Mouse (Mus musculus) retina, adult 2 months (tissue): ENCODE data around the gene Cnbd2.

Source experiments
- DNase-seq: peaks from one replicate; pipeline ENCODE4 v3.0.0-alpha.2; 2012; ENCODE audit warnings: low read depth, low spot score

The Cnbd2 gene

DNA sequence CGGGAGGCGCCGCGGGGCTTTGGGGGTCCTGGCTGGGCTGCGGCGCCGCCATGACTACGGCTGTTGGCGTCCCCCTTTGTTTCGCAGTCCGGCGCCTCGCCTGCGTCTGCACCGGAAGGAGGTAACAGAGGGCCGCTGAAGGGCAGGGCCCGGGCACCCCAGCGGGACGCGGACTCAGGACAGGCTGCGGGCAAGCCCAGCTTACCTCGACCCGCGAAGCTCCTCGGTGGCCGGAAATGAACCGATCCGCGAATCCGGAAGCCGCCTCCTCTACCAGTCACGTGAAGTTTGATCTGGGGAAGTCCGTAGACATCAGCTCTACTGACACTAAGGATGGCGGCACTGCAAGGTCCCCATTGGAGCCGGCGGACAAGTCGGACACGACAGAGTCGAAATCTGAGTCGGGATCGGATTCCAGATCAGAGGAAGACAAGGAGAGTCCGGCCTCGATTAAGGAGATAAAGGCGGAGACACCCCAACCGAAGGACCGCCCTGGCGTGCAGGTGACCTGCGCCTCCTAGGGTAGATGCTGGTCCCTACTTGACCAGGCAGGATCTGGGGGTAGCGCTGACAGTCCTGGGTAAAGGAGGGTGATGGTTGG, at the start of gene Cnbd2, which contains the start of gene Scand1:
TSS of gene Cnbd2 (plus strand) at position 3 of the 601 bp plus-strand sequence.
TSS of gene Scand1 (minus strand) at position 408 of the 601 bp plus-strand sequence.
- DNase-seq, result peak; percentile 69

DNA sequence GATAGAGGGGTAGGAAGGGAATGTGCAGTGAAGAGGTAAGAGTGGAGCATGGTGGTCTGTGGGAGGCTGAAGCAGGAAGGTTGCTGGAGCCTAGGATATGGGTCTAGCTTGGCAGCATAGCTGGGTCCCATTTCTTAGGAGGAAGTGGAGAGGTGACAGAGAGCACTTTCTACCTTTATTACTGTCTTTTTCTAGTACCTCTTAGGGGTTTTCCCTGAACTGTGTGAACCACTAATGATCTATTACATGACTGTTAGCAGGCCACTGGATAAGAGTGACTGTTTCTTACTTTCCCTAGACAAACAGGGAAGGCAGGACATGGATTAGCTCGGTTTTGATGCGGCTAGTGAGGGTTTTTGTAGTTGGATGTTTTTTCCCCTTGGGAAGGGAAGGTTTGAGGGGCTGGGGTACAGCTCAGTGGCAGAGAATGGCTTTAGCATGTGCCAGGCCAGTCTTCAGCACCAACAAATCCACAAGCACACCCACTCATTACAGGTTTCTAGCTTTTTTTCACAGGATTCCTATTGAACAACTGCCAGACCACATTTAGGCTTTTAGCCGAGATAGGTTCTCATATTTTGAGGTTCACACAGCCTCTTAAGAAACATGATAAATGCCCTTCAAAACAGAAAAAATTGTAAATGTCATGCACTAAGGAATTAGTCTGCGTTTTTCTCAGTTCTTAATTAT, 48.8 kb upstream of the Cnbd2 start:
- DNase-seq, result no peak

DNA sequence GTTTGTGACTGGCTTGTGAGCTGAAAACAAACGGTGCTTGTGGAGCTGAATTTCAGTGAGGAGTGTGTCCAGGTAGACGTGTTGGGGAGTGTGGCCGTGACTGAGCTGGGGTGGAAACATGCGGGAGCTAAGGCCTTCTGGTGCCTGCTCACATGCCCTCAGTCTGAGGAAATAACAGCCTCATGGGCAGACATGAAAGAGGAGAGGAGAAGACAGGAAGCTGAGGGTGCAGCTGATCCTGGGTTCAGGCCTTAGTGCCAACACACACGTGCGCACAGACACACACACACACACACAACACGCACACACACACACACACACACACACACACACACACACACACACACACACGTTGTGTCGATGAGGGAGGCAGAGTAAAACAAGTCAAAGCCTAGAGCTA, 44.5 kb upstream of the Cnbd2 start:
- no peak for DNase-seq

DNA sequence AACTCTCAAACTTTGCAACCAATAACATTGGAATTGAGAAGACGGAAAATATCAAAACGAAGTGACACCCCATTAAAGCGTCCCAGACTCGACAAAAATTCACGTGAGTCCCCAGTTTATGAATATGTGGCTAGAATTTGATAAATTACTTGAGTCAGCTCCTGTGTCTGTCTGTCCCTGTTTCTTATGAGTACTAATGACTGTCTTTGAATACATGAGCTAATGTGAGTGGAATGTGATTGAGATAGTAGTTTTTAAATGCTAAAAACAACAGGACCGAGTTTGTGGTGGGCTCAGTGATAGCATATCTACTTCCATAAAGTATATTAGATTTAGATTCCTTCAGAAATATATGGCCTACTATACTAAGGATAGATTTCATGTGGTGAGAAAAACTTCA, 39.5 kb upstream of the Cnbd2 start:
- no peak for DNase-seq

DNA sequence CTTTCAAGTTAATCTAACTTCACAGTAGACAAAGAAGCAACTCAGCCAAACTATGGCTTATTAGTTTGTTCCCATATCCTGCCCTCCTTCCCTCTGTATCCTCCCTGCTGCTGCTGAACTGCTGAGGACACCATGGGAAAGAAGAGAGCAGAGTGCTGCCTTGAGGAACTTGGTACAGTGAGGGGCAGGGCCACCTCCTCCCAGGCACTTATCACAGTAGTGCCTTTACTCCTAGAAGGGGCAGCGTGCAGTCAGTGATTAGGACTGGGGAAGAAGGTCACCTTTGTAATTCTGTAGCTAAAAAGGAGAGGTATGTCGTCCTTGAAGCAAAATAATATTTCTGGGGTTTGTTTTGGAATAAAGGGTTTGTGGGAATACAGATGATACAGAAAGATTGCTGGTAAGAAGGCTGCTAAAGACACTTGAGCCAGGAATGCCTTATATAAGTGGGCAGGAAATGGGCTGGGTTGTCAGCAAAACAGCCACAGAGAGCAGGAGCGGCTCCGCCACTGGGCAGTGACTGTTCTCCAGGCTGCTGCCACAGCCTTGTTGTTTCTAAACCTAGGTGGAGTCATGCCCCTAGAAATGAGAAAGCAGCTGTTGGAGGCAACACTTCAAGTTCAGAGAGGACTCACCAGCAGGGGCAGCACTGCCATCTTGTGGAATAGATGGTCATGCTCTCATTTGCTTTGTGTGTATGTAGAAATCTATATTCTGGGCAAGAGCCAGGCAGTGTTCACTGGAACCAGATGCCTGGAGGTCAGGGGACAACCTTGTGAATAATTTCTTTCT, 33.7 kb upstream of the Cnbd2 start:
- DNase-seq, result peak; percentile 61

DNA sequence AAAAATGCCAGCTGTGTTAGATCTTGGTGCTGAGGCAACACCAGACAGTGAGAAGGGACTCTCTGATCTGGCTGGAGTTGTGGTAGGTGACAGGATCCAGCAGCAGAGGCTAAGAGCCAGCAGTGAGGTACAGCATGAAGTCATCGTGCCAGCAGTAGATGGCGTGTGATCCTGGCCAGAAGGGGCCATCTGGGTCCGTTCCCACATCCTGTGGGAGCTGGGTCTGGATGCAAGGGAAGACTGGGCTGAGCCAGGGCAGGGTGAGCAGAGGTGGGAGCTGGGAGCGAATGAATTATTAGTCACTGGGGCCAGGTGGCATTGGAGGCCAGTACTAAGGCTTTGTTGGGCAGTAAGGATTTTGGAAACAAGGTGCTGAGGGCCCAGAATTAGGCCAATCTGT, 30.9 kb upstream of the Cnbd2 start:
- DNase-seq, result no peak

DNA sequence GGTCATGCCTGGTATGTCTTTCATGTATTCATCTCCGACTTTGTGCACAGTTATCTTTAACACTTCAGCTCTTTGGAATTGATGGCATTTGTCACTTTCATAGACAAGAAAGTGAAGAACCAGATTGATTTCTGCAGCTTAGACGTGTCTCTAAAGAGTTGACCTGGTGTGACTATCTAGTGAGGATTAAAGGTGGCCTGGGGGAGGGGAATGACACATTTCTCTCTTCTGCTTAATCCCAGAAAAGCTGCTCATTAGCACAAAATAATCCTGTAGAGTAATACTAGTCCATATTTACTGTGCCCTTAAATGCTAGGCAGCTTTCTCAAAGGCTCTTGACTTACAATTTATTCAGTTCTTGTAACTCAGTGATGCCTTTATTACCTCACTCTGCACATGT, 26.9 kb upstream of the Cnbd2 start:
- DNase-seq, result peak; percentile 65

DNA sequence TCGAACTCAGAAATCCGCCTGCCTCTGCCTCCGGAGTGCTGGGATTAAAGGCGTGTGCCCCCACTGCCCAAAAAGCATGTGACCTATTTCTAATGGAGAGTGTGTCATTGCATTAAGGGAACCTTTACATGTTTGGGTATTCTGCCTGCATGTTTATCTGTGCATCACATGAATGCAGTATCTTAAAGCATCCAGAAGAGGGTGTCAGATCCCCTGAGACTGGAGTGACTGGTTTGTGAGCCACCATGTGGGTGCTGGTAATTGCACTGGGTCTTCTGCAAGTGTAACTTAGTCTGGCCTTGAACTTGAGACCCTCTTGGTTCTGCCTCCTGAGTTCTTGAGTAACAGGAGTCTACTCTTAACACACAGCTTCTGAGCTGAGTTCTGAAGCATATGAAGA, 25.4 kb upstream of the Cnbd2 start:
- no peak for DNase-seq

DNA sequence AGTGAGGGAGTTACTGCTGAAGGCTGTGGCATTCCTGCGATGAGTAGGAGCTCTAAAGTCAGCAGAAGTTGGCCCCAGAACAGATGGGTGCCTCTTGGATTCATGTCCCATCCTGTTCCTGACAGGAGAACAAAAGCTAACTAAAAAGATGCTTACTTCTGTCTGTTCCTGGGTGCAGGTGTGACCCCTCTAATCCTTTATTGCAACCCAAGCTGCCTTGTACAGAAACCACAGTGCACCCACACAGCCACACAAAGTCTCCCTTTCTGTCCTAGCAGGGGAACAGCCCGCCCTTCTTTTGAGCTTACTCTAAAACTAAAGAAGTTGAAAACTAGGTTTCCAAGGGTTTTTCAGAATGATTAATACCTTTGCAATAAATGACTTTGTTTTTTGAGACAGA, 23.9 kb upstream of the Cnbd2 start:
- no peak for DNase-seq

DNA sequence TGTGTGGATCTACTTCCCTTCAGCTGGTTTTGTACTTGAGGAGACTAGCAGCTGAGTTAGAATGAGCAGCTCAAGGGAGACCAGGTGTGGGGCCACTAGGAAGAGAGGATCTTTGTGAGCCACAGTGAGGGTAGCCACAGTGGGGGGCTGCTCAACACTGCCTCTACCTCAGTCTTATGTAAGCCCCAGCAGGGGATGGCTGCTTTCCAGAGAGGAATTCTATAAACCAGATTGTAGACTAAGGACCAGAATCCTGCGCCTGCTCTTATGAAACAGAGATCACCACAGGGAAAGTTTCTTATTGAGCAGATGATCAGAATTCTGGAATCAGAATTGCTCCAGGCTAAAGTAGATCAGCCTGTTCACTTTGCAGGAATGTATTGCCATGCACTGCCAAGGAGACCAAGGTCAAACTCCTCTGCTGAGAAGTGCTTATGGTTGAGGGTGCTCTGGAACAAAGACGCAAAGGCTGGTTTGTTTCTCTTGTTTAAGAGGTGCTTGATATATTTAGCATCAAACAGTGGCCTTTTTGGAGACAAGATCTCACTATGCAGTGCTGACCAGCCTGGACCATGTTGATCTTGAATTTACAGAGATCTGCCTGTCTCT, 22.4 kb upstream of the Cnbd2 start:
- no peak for DNase-seq

DNA sequence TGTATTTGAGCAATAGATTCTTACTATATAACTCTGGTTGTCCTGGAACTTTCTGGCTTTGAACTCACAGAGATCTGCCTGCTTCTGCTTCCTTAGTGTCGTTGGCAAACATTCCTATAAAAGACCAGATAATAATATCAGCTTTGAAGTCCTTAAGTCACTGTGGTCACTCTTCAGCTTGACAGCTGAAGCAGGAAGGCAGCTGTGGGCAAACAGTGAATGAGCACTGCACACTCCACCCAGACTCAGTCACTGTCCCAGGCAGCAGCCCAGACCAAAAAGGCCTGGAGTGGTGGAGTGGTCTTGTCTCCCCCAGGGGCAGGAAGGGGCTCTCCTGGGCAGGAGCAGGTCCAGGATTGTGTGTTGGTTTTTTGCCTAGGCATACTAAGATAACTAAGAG, 20.1 kb upstream of the Cnbd2 start:
- no peak for DNase-seq

DNA sequence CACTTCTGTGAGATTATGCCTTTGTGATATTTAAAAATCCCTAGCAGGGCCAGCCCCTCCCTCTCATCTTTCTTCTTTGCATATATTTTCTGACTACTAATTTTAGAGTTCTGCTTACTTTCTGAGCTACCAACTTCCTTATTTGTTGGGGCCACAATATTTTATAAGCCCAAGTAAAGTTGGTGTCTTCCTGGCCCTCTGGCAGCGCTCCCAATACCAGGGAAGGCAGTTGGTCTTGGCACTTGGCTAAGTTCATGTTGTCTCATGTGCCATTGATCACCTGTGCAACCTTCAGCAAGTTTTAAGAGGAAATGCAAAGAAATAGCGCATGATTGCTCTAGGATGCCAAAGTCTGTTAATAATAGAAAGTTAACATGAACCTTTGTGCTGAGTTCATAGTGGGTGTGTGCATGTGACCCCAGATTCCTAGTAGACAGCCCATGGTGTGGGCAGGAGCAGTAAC, 16.5 kb upstream of the Cnbd2 start:
- no peak for DNase-seq

DNA sequence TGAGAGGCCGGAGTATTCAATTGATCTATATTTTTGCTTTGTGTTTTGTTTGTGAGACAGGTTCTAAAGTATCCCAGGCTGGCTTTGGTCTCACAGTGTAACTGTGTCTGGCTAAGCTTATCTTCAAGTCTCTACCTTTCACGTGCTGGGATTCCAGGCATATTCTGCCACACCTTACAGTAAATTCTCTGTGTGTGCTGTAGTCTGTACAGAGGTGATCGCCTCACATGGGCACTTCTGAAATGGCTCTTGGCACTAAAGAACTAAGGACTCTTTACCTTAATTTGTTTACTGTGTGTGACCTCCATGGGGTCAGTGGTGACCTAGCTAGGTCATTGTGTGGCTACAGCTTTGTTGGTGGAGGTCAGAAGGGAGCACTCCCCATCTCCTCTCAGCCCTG, 15.9 kb upstream of the Cnbd2 start:
- no peak for DNase-seq

DNA sequence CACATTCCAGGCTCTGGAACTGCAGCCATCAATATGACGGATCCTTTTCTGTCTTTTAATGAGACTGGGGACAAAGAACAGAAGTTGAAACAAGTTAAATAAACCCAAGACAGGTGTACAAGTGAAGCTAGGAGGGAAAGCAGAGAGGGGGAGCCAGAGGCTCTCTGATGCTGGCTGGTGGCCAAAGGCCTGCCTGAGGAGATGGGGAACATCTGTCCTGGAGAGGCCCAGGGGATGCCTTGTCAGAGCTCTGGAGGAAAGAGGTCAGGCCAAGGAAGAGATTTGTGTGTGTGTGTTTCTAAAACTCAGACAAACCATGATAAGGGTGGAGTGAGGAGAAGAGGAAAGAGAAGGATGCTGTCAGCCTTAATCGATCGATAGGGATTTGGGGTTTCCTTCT, 14.4 kb upstream of the Cnbd2 start:
- DNase-seq, result no peak

DNA sequence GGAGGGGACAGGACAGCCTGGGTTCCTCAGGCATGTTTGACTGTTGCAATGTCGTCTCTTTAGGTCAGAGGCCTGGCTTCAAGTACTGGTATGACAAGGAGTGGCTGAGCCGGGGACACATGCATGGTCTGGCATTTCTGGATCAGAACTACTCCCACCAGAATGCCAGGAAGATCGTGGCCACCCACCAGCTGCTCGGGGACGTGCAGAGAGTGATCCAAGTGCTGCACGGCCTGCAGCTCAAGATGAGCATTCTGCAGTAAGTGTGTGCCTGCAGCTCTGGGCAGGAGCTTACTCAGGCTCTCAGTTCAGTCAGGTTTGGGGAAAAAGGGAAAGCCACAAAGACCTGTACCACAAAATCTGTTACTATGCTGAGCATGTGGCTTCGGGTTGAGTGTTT, 13.6 kb upstream of the Cnbd2 start:
- no peak for DNase-seq

DNA sequence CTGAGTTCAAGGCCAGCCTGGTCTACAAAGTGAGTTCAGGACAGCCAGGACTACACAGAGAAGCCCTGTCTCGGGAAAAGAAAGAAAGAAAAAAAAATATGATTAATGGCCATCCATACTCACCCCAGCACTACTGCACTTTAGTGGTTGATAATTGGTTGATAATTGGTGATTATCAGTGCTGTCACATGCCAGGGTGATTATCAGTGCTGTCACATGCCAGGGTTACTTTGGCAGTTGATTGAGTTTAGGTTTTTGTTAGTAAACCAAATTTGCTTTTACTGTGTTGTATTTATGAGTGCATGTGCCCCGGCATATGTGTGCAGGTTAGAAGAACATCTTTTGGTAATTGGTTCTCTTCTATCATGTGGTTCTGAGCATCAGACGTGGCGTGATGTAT, 10.0 kb upstream of the Cnbd2 start:
- no peak for DNase-seq

DNA sequence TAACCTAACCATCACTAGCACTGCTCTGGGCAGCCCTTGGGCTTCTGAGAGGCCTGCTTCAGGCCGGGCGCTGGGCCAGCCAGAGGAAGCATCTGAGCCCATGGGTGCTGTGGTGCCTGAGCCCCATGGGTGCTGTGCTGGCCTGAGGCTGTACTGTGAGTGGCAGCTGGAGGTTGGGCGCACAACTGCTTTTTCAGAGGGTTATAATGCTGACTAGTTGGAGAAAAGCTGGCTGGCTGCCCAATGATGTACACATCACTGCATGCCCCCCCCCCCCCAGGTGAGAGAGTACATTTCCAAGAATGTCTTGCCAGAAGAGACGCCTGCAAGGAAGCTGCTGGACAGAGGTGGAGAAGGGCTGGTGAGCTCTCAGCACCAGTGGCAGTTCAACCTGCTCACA, 7.7 kb upstream of the Cnbd2 start:
- no peak for DNase-seq

DNA sequence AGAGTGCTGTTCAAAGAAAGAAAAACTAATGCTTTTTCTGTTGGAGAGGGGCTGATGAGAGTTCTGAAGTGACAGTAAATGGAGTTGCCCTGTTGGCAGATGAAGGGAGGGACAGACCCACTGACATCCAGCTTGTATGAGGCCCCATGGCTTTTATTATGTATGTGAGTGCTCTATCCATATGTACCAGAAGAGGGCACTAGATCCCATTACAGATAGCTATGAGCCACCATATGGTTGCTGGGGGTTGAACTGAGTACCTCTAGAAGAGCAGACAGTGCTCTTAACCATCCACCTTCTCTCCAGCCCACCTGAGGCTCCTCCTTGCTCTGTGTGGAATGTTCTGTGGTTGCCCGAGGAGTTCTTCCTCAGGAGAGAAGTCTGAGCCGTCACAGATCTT, 6.3 kb upstream of the Cnbd2 start:
- DNase-seq, result no peak

DNA sequence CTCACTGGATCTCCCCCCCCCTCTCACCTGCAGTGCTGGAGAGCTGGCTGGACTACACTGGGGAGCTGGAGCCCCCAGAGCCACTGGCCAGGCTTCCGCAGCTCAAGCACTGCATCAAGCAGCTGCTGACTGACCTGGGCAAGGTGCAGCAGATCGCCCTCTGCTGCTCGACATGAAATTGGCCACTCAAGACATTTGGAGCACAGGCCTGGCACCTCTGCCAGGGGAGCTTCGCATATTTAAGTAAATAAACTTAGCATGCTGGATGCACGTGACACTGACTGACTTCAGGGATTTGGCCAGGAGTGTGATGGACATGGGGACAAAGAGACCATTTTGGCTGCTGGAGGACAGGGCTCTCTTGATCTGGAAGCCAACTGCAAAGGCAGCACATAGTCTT, 4.8 kb upstream of the Cnbd2 start:
- DNase-seq, result no peak

DNA sequence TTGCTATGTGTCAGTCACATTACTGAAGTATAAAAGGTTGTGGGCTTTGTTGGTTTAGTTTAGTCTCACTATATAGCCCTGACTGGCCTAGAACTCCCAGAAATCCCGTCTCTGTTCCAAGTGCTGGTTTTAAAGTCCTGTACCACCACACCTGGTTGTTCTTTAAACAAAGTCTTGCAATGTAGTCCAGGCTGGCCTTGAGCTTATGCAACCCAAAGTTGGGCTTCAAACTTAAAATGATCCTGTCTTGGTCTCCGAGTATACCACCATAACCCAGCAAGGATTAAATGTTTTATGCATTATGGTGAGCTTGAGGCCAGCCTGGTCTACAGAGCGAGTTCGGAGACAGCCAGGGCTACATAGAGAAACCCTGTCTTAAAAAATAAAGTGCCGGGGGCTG, 2.2 kb upstream of the Cnbd2 start:
- no peak for DNase-seq

DNA sequence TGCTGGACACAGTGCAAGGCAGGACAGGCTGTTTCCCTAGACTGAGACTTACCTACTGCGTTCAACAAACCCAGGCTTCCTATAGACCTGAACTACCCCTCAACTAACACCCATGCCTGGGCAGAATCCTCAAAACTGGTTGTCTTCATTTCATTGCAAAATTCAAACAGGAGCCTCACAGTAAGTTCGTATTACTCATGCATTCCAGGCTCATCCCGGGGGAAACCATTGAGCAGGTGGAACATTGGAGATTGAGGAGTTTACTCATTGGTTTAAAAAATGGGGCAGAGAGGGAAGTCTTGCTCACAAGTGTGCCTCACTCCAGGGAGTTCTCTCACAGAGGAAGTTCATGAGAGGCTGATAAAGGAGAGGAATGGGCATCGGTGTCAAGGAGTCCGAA, 1.6 kb upstream of the Cnbd2 start:
- no peak for DNase-seq

DNA sequence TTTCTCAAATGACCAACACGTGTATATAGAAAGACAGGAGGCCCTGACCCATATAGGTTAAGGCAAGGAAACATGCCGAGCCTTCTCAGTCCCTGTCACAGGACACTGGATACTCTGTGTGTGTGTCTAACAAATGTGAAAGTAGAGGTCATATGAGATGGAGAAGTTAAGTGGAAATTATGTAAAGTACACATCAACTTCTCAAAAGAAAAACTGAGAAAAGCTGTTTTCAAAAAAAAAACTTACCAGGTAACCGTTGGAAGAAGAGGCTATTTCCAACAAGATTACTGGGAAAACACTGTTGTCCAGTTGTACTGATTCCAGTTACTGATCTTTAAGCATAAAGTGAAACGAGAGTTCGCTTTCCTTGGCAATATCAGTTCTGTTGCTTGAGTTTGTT, 1.2 kb upstream of the Cnbd2 start:
- no peak for DNase-seq
